Mouse (Mus musculus) liver, embryonic 11.5 days (tissue): ENCODE measurements around the gene Taar9. TPM values are rescaled to one million over a fixed set of nuclear protein-coding genes. Genes with fewer than 3 reads are reported as not detected.

Experiments
- polyA plus RNA-seq: library from polyadenylated mRNA; unstranded; fragments of >200 nt; fragmentation: Nextera tagmentation; extraction: Ambion mirVana; gene quantifications from 2 replicates; pipeline ENCODE4 v1.2.1, GENCODE M21; 2014

Gene Taar9
- polyA plus RNA-seq, 1 experiment from 2014 or later: not detected

Other genes with a start within 250 kb of the Taar9 start
- 1.3 and 1.4 TPM in 2 replicates for gene Vnn1, start 214.8 kb downstream of the Taar9 start, polyA plus RNA-seq
- gene Taar1, start 189.2 kb downstream of the Taar9 start, polyA plus RNA-seq: not detected in 2 replicates
- not detected in 2 replicates for gene Taar2, start 171.0 kb downstream of the Taar9 start, polyA plus RNA-seq
- gene Taar3, start 160.0 kb downstream of the Taar9 start, polyA plus RNA-seq: not detected in 2 replicates
- gene Taar4, start 149.0 kb downstream of the Taar9 start, polyA plus RNA-seq: not detected in 2 replicates
- gene Taar5, start 138.8 kb downstream of the Taar9 start, polyA plus RNA-seq: not detected in 2 replicates
- gene Taar6, start 123.9 kb downstream of the Taar9 start, polyA plus RNA-seq: not detected in 2 replicates
- gene Taar7a, start 116.1 kb downstream of the Taar9 start, polyA plus RNA-seq: not detected in 2 replicates
- not detected in 2 replicates for gene Taar7b, start 109.6 kb downstream of the Taar9 start, polyA plus RNA-seq
- gene Taar7d, start 82.3 kb downstream of the Taar9 start, polyA plus RNA-seq: not detected in 2 replicates
- gene Taar7e, start 71.9 kb downstream of the Taar9 start, polyA plus RNA-seq: not detected in 2 replicates
- not detected in 2 replicates for gene Taar7f, start 60.0 kb downstream of the Taar9 start, polyA plus RNA-seq
- gene Taar8a, start 33.0 kb downstream of the Taar9 start, polyA plus RNA-seq: not detected in 2 replicates
- gene Taar8b, start 17.2 kb downstream of the Taar9 start, polyA plus RNA-seq: not detected in 2 replicates
- not detected in 2 replicates for gene Taar8c, start 7.6 kb downstream of the Taar9 start, polyA plus RNA-seq
- 50.7 and 56.0 TPM in 2 replicates for gene Stx7, start 39.8 kb upstream of the Taar9 start, polyA plus RNA-seq
- 2.3 and 2.8 TPM in 2 replicates for gene Moxd1, start 114.0 kb upstream of the Taar9 start, polyA plus RNA-seq